Mouse (Mus musculus): ENCODE data around the gene 6030408B16Rik.

Gene 6030408B16Rik

GRCm38 (mm10) chr15:101267053-101268032 lies 25.7 kb upstream of the 6030408B16Rik start:
- DNase-seq, result peak; percentile 46

DNA sequence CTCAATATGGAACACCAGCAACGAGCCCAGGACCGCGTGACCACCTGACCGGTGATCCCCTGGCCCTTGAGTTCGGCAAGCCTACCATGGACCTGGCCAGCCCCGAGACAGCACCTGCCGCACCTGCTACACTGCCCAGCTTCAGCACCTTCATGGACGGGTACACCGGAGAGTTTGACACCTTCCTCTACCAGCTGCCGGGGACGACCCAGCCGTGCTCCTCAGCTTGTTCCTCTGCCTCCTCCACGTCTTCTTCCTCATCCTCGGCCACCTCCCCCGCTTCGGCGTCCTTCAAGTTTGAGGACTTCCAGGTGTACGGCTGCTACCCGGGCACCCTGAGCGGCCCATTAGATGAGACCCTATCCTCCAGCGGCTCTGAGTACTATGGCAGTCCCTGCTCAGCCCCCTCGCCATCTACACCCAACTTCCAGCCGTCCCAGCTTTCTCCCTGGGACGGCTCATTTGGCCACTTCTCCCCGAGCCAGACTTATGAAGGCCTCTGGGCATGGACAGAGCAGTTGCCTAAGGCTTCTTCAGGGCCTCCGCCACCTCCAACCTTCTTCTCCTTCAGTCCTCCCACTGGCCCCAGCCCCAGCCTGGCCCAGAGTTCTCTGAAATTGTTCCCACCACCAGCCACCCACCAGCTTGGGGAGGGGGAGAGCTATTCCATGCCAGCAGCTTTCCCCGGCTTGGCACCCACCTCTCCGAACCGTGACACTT lies 22.8 kb upstream of the 6030408B16Rik start:
- DNase-seq, result no peak

DNA sequence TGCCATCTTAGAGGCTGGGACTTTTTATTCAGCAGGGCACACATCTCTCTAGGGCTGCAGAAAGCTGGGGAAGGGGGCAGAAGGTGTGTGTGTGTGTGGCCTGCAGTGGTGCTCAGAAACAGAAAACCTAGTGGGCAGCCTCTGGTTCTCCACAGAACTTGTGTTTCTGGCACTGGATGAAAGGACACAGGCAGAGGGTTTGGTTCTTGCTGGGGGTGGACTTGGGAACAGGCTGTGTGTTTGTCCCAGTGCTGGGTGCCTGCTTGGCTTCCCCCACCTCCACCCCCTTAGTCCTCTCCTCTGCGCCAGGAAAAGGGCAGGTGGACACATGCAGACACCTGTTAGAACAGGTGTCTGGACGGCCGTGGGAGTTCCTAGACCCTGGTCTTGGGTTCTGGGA lies 21.9 kb upstream of the 6030408B16Rik start:
- DNase-seq, result no peak

GRCm38 (mm10) chr15:101271513-101271912 lies 21.5 kb upstream of the 6030408B16Rik start:
- DNase-seq, result no peak

- DNase-seq, result no peak
Measured at GRCm38 (mm10) chr15:101274380-101274779, 18.6 kb upstream of the 6030408B16Rik start.

- DNase-seq, result no peak
Measured at GRCm38 (mm10) chr15:101277351-101277899, 15.6 kb upstream of the 6030408B16Rik start.

DNA sequence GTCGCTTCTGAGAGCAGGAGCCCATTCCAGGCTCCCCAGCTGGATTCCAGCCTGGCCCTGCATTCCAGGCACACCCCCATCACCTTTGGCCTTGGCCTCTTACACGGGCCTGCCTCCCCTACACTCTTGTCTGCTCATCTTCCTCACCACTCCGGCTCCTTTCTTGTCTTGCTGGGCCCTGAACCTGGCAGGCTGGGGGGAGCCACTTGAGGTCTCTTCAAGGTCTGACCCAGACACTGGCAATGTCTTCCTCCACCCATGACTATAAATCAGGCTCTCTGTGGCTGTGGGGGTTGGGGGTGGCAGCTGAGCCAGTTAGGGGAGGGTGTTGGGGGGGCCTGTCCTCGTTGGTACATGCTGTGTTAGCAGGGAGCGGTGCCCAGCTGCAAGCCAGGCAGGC lies 14.4 kb upstream of the 6030408B16Rik start:
- DNase-seq, result no peak

- no peak for DNase-seq
Measured at GRCm38 (mm10) chr15:101279430-101279999, 13.5 kb upstream of the 6030408B16Rik start.

GRCm38 (mm10) chr15:101282471-101282870 lies 10.5 kb upstream of the 6030408B16Rik start:
- DNase-seq, result no peak

GRCm38 (mm10) chr15:101283183-101283910 lies 9.7 kb upstream of the 6030408B16Rik start:
- DNase-seq, result peak; percentile 76

DNA sequence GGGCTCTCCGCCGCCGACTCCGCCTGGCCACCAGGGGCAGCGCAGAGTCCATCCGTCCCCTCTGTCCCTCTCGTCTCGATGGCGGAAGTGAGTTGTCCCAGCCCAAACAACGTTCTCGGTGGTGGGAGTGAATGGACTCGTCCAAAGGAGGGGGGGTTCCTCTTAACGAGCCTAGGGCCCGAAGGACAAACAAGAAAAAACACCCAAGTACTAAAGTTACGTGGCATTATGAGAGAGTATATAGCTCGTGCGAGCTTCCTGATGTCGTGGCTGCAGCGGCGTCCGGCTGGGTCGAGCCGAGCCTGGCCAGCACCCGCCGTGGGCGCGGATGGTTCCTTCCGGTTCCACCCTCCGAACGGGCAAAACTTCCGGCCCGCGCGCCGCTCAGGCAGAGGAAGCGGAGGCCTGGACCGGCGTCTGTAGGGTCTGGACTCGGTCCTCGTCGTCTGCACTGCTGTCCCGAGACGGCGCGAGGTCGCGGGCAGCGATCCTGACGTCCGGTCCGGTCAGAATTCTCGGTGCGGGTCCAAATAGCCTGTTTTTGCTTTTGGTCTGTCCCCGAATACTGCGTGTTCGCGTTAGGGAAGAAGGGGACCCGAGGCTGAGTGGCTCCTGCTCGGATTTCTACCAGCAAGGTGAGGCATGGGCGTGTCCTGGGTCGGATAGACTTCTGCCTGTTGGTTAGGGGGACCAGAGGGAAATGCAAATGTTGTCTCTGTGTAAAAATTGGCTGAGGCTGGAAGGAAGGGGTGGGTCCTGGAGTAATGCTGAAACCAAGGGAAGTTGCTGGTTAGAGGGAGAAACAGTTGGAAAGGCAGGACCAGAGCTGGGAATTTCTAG lies 8.9 kb upstream of the 6030408B16Rik start, which contains the start of gene Atg101:
Gene Atg101 (plus strand): TSS at position 362 of the 840 bp plus-strand sequence.
- DNase-seq, result peak; percentile 91

GRCm38 (mm10) chr15:101286129-101286770 lies 6.8 kb upstream of the 6030408B16Rik start:
- peak; percentile 46 for DNase-seq

DNA sequence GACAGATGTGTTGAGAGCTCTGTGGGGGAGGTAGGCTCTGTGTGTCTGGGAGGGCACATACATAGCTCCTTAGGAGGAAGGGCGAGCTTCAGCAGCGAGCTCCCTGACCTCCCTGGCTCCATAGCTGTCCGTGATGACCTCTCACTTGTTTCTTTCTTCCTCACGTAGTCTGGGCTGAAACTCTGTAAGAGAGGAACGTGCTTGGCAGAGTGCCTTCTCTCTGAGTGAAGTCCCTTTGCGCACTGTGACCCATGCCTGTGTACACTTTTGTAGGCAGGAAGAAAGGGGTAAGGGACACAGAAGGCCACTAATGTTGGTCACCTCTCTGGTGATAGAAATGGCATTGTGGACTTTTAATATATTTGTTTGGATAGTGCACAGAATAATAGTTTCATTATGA lies 5.7 kb upstream of the 6030408B16Rik start:
- DNase-seq, result no peak

DNA sequence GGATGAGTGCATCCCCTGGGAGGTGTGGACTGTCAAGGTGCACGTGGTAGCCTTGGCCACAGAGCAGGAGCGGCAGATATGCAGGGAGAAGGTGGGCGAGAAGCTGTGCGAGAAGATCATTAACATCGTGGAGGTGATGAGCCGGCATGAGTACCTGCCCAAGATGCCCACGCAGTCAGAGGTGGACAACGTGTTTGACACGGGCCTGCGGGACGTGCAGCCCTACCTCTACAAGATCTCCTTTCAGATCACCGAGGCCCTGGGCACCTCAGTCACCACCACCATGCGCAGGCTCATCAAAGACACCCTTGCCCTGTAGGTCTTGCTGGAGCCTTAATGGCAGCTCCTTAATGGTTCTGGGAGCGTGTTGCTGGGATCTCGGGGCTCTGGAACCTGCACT lies 2.7 kb upstream of the 6030408B16Rik start:
- no peak for DNase-seq

- DNase-seq, result no peak
Measured at GRCm38 (mm10) chr15:101292012-101292411, 1.0 kb upstream of the 6030408B16Rik start.

- DNase-seq, result peak; percentile 54
Measured at GRCm38 (mm10) chr15:101294028-101294894, 1.2 kb downstream of the 6030408B16Rik start.

GRCm38 (mm10) chr15:101295106-101295505 lies 2.1 kb downstream of the 6030408B16Rik start:
- DNase-seq, result peak; percentile 51

- no peak for DNase-seq
Measured at GRCm38 (mm10) chr15:101295616-101296015, 2.6 kb downstream of the 6030408B16Rik start.

GRCm38 (mm10) chr15:101296091-101296490 lies 3.1 kb downstream of the 6030408B16Rik start:
- no peak for DNase-seq

DNA sequence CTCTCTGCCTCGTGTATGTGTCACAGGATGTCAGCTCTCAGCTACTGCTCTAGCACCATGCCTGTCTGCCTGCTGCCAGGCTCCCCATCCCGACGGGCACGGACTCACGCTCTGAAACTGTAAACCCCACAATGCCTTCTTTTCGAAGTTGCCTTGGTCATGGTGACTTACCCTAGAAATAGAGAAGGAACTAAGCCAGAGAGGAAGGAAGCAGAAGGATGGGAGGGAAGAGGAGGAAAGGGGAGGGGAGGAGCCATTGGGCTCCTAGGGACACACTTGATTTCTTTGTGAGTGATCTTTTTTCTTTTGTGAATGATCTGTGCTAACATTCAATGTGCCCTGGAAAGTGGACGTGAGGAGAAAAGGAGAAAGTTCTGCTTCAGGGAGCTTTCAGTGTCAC lies 5.0 kb downstream of the 6030408B16Rik start:
- no peak for DNase-seq
